Mouse (Mus musculus) hindbrain, embryonic 16.5 days (tissue): ENCODE data around the gene Pla2g15. TPM values are rescaled to one million over a fixed set of nuclear protein-coding genes. Genes with fewer than 3 reads are reported as not detected.
A peak's percentile ranks its signal among the peaks of the same experiment; 100 is the strongest.

Experiments used
- ATAC-seq: fragments of 200-750 bp; cut with Nextera tagmentation; 2 replicates; pipeline ENCODE4 v1.8.0; 2017; ENCODE audit warnings: moderate TSS enrichment, moderate library complexity
- H3K27ac ChIP-seq: fragments of 300-500 bp; sonication (generic); 2 replicates; pipeline ENCODE4 v1.5.1; 2014; ENCODE audit warnings: low read depth, mild to moderate bottlenecking, control low read depth, low read length, moderate library complexity
- H3K27me3 ChIP-seq: fragments of 300-500 bp; sonication (generic); replicated peaks from 2 replicates; pipeline ENCODE4 v1.6.1; 2014; ENCODE audit warnings: low read length; ENCODE audit not compliant: control insufficient read depth, insufficient read depth
- H3K36me3 ChIP-seq: fragments of 300-500 bp; sonication (generic); 2 replicates; pipeline ENCODE4 v1.6.1; 2014; ENCODE audit warnings: mild to moderate bottlenecking, low read length, moderate library complexity, mixed read lengths; ENCODE audit not compliant: control insufficient read depth, insufficient read depth
- H3K4me1 ChIP-seq: fragments of 300-500 bp; sonication (generic); 2 replicates; pipeline ENCODE4 v1.6.1; 2014; ENCODE audit warnings: low read depth, low read length; ENCODE audit not compliant: control insufficient read depth, insufficient read depth
- H3K4me2 ChIP-seq: fragments of 300-500 bp; sonication (generic); 2 replicates; pipeline ENCODE4 v1.6.1; 2014; ENCODE audit warnings: mild to moderate bottlenecking, low read length, control low read depth, moderate library complexity
- H3K4me3 ChIP-seq: fragments of 300-500 bp; sonication (generic); 2 replicates; pipeline ENCODE4 v1.5.1; 2014; ENCODE audit warnings: mild to moderate bottlenecking, low read length, control low read depth, moderate library complexity
- H3K9ac ChIP-seq: fragments of 300-500 bp; sonication (generic); 2 replicates; pipeline ENCODE4 v1.6.1; 2014; ENCODE audit warnings: low read depth, mild to moderate bottlenecking, control low read depth, low read length, moderate library complexity
- H3K9me3 ChIP-seq: fragments of 300-500 bp; sonication (generic); 2 replicates; pipeline ENCODE4 v1.6.1; 2014; ENCODE audit warnings: mild to moderate bottlenecking, low read length, moderate library complexity; ENCODE audit not compliant: control insufficient read depth
- WGBS: fragments of 180-500 bp; shearing (Covaris S2); extraction: QIAGEN DNeasy Blood & Tissue Kit; methylation state at CpG from one replicate; pipeline ENCODE4 v1.1.7; 2014; 5-methylcytosine and 5-hydroxymethylcytosine counted together
- polyA plus RNA-seq: library from polyadenylated mRNA; unstranded; fragments of >200 nt; fragmentation: Nextera tagmentation; extraction: Ambion mirVana; gene quantifications from 2 replicates; pipeline ENCODE4 v1.2.1, GENCODE M21; 2015

Pla2g15 gene
- polyA plus RNA-seq, 1 experiment from 2014 or later: 23.5 TPM

DNA sequence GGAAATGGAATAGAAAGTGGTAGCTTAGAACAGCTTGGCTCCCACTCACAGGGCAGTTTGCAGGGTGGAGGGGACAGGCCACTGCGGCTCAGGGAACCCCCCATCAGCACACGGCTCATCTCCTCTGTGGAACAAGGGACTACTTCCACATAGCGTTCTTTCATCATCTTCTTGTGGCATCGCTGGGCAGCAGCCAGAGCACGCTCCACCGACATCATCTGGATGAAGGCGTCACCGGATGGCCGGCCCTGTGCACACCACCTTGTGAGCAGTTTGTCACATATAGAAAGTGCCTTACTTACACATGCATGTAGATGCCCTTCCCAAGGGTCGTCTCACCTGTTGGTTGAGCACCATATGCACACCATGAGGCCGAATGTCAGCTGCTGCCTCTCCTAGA lies 17.8 kb upstream of the Pla2g15 start:
- no peaks in the 10 kb centered on the region for H3K9me3 ChIP-seq
- no peak overlapping the region for H3K4me3 ChIP-seq
- H3K4me1 ChIP-seq: peaks cover 19% of the 10 kb centered on the region
- H3K36me3 ChIP-seq: peaks cover 6% of the 10 kb centered on the region; the same call in 1 of the 2 replicates
- no peak overlapping the region for H3K27ac ChIP-seq
- peaks cover 39% of the 10 kb centered on the region for H3K27me3 ChIP-seq
- 96% methylated on average over 11 of the region's 11 CpGs for WGBS
- no peak for ATAC-seq
- no peak overlapping the region for H3K4me2 ChIP-seq
- no peak overlapping the region for H3K9ac ChIP-seq

- peaks cover 5% of the 10 kb centered on the region; the same call in 1 of the 2 replicates for H3K36me3 ChIP-seq
- no peak overlapping the region for H3K4me2 ChIP-seq
- H3K4me1 ChIP-seq: peaks cover 24% of the 10 kb centered on the region
- H3K4me3 ChIP-seq: no peak overlapping the region
- 74% methylated on average over 13 of the region's 13 CpGs for WGBS
- no peak for ATAC-seq
- peaks cover 39% of the 10 kb centered on the region for H3K27me3 ChIP-seq
- H3K9me3 ChIP-seq: no peaks in the 10 kb centered on the region
- no peak overlapping the region for H3K9ac ChIP-seq
- H3K27ac ChIP-seq: no peak overlapping the region
These were observed 16.7 kb upstream of the Pla2g15 start for GRCm38 (mm10) chr8:106133526-106133925.

GRCm38 (mm10) chr8:106133946-106134345 lies 16.3 kb upstream of the Pla2g15 start:
- Histone ChIP-seq H3K27me3 (peaks cover 44% of the 10 kb centered on the region), H3K4me1 (peaks cover 24% of the 10 kb centered on the region), H3K27ac (no peak overlapping the region), H3K4me3 (no peak overlapping the region), H3K4me2 (no peak overlapping the region), H3K9ac (no peak overlapping the region), H3K9me3 (no peaks in the 10 kb centered on the region), H3K36me3 (0 out of 2 replicates have a peak, but pooled peaks cover 3% of the 10 kb centered on the region)
- no peak for ATAC-seq
- 81% methylated on average over 6 of the region's 6 CpGs for WGBS

DNA sequence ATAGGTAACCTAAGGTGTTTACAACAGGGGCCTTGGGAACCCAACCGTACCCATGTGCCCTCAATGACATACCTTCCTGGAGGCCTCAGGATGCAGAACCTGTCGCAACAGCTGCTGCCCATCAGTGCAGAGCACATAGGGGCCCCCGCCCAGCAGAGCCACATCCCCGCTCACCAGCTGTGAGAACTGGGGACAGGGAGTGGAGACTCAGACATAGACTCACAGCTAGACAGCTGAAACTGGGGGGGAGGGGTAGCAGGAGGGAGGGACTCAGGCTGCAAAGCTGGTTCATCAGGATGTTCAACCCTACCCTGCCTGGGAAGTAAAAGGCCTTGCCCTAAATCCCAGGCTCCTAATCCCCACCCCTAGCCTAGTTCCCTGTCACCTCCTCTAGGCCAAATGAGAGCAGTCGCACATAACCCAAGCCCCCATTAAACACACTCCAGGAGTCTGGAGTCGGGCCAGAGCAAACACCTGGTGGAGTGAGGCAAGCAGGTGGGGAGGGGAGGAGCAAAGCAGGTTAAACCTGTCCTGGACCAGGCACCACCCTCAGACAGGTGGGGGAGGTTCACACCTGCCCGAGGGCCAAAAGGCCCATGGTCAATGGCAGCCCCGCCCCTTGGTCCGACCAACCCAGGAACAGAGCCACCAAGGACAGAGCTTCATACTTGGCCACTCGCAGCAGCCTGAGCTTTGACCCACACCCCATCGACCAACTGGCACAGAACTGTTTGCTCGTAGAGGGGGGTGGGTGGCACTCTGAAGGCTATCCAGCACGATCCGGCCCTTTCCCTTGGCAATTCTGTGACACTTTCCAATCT lies 15.2 kb upstream of the Pla2g15 start:
- H3K4me1 ChIP-seq: peaks cover 24% of the 10 kb centered on the region
- H3K36me3 ChIP-seq: 0 out of 2 replicates have a peak, but pooled peaks cover 3% of the 10 kb centered on the region
- H3K9me3 ChIP-seq: no peaks in the 10 kb centered on the region
- WGBS: 32% methylated on average over 14 of the region's 14 CpGs
- peaks cover 50% of the 10 kb centered on the region for H3K27me3 ChIP-seq
- no peak overlapping the region for H3K4me2 ChIP-seq
- H3K27ac ChIP-seq: no peak overlapping the region
- ATAC-seq: no peak
- no peak overlapping the region for H3K9ac ChIP-seq
- no peak overlapping the region for H3K4me3 ChIP-seq

GRCm38 (mm10) chr8:106135672-106136071 lies 14.5 kb upstream of the Pla2g15 start:
- H3K9ac ChIP-seq: no peak overlapping the region; the same call in 1 of the 2 replicates
- WGBS: 4% methylated on average over 19 of the region's 19 CpGs
- peaks cover 24% of the 10 kb centered on the region for H3K4me1 ChIP-seq
- H3K9me3 ChIP-seq: no peaks in the 10 kb centered on the region
- no peak for ATAC-seq
- H3K4me2 ChIP-seq: peak overlapping the region; percentile 93
- H3K27ac ChIP-seq: no peak overlapping the region
- peaks cover 50% of the 10 kb centered on the region for H3K27me3 ChIP-seq
- H3K4me3 ChIP-seq: peak overlapping the region; percentile 52
- 0 out of 2 replicates have a peak, but pooled peaks cover 3% of the 10 kb centered on the region for H3K36me3 ChIP-seq

GRCm38 (mm10) chr8:106136156-106137130 lies 13.8 kb upstream of the Pla2g15 start, which contains the start of gene Esrp2:
Gene Esrp2 (minus strand): TSS chr8:106136974.
- no peaks in the 10 kb centered on the region for H3K9me3 ChIP-seq
- H3K27me3 ChIP-seq: peaks cover 50% of the 10 kb centered on the region
- no peak within 1 kb of the TSS for H3K27ac ChIP-seq
- peak within 1 kb of the TSS; percentile 93 for H3K4me2 ChIP-seq
- H3K36me3 ChIP-seq: 0 out of 2 replicates have a peak, but pooled peaks cover 3% of the 10 kb centered on the region
- no peak for ATAC-seq
- peak within 1 kb of the TSS; percentile 60 for H3K9ac ChIP-seq
- 2% methylated on average over 82 of the region's 86 CpGs for WGBS
- H3K4me3 ChIP-seq: peak within 1 kb of the TSS; percentile 52
- peaks cover 24% of the 10 kb centered on the region for H3K4me1 ChIP-seq

DNA sequence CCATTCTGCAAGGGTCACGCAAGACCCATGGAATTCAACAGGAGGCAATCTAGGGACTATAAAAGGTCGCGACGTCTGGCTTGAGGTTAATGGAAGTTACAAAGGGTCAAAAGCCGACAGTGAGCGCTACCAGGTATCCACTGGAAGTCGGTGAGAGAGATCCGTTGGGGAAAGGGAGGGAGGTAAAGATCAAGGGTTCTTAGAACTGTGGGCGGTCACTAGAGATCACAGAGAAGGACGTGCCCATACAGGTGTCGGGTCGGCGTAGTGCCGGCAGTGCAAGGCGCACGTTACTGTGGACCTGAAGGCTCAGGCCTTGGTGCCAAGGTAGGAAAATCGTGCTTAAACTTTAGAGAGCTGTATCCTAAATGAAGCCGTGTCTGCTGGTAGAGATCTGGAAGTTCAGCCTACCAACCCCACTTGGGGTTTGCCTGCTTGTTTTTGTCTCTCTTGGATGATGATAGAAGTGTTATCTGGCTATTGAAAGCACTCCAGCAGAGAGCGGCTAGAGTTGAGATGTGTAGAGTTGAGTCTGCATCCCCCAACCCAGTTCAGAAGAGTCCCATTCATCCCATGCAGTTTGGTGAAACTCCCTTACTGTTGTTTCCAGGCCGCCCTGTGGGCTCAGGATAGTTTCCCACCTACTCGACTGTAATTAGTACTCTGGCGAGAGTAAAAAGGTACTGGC lies 12.8 kb upstream of the Pla2g15 start:
- Histone ChIP-seq H3K4me3 (peak overlapping the region; percentile 52), H3K4me2 (peak overlapping the region; percentile 93), H3K9ac (peak overlapping the region; percentile 60), H3K27ac (no peak overlapping the region), H3K4me1 (peaks cover 24% of the 10 kb centered on the region), H3K27me3 (peaks cover 50% of the 10 kb centered on the region), H3K36me3 (0 out of 2 replicates have a peak, but pooled peaks cover 3% of the 10 kb centered on the region), H3K9me3 (no peaks in the 10 kb centered on the region)
- ATAC-seq: no peak
- 5% methylated on average over 22 of the region's 22 CpGs for whole genome bisulfite sequencing

- peak overlapping the region; percentile 93 for H3K4me2 ChIP-seq
- peaks cover 24% of the 10 kb centered on the region for H3K4me1 ChIP-seq
- H3K36me3 ChIP-seq: no peaks in the 10 kb centered on the region
- WGBS: 1% methylated on average over 24 of the region's 24 CpGs
- H3K9ac ChIP-seq: peak overlapping the region; percentile 60
- H3K4me3 ChIP-seq: peak overlapping the region; percentile 52
- peak; percentile 41; the same call in 1 of the 2 replicates for ATAC-seq
- no peaks in the 10 kb centered on the region for H3K9me3 ChIP-seq
- no peak overlapping the region for H3K27ac ChIP-seq
- H3K27me3 ChIP-seq: peaks cover 50% of the 10 kb centered on the region
These were observed 12.2 kb upstream of the Pla2g15 start for GRCm38 (mm10) chr8:106137906-106138477.
